Mouse (Mus musculus): ENCODE measurements around the gene Zbed6.

The Zbed6 gene

GRCm38 (mm10) chr1:133662941-133663340, 2.3 kb upstream of the Zbed6 start:
- no peak for DNase-seq (ENCODE audit: low read depth, low spot score)

GRCm38 (mm10) chr1:133661203-133661933, 683 bp upstream of the Zbed6 start, which contains the start of gene Gm38394:
Gene Gm38394 (minus strand): TSS chr1:133661318.
- peak; percentile 86 for DNase-seq (ENCODE audit: low read depth, low spot score)

- DNase-seq (ENCODE audit: low read depth, low spot score): no peak
Measured at GRCm38 (mm10) chr1:133658878-133659277, 1.8 kb downstream of the Zbed6 start.

- no peak for DNase-seq (ENCODE audit: low read depth, low spot score)
Measured at GRCm38 (mm10) chr1:133656811-133657210, 3.9 kb downstream of the Zbed6 start.

GRCm38 (mm10) chr1:133653033-133653432, 7.7 kb downstream of the Zbed6 start:
- DNase-seq (ENCODE audit: low read depth, low spot score): no peak

- DNase-seq (ENCODE audit: low read depth, low spot score): no peak
Measured at GRCm38 (mm10) chr1:133650288-133651055, 10.2 kb downstream of the Zbed6 start.

GRCm38 (mm10) chr1:133645652-133646051, 15.0 kb downstream of the Zbed6 start:
- no peak for DNase-seq (ENCODE audit: low read depth, low spot score)

- no peak for DNase-seq (ENCODE audit: low read depth, low spot score)
Measured at GRCm38 (mm10) chr1:133641163-133641562, 19.5 kb downstream of the Zbed6 start.

GRCm38 (mm10) chr1:133638517-133638916, 22.2 kb downstream of the Zbed6 start:
- no peak for DNase-seq (ENCODE audit: low read depth, low spot score)

- DNase-seq (ENCODE audit: low read depth, low spot score): no peak
Measured at GRCm38 (mm10) chr1:133632168-133632567, 28.5 kb downstream of the Zbed6 start.

GRCm38 (mm10) chr1:133625052-133625451, 35.6 kb downstream of the Zbed6 start:
- no peak for DNase-seq (ENCODE audit: low read depth, low spot score)

- DNase-seq (ENCODE audit: low read depth, low spot score): no peak
Measured at GRCm38 (mm10) chr1:133618311-133618710, 42.4 kb downstream of the Zbed6 start.

GRCm38 (mm10) chr1:133617908-133618307, 42.8 kb downstream of the Zbed6 start:
- no peak for DNase-seq (ENCODE audit: low read depth, low spot score)

- no peak for DNase-seq (ENCODE audit: low read depth, low spot score)
Measured at GRCm38 (mm10) chr1:133613817-133614216, 46.9 kb downstream of the Zbed6 start.

- no peak for DNase-seq (ENCODE audit: low read depth, low spot score)
Measured at GRCm38 (mm10) chr1:133611436-133611835, 49.2 kb downstream of the Zbed6 start.

- no peak for DNase-seq (ENCODE audit: low read depth, low spot score)
Measured at GRCm38 (mm10) chr1:133610601-133611000, 50.1 kb downstream of the Zbed6 start.

GRCm38 (mm10) chr1:133609771-133610502, 50.7 kb downstream of the Zbed6 start, which contains the start of gene Snrpe:
Gene Snrpe (minus strand): TSS chr1:133610291.
- peak; percentile 97 for DNase-seq (ENCODE audit: low read depth, low spot score)

All from retina, postnatal 7 days (tissue).